Mouse (Mus musculus): ENCODE measurements around the gene Dcst1. TPM values are rescaled to one million over a fixed set of nuclear protein-coding genes. Genes with fewer than 3 reads are reported as not detected.

Gene Dcst1
- polyA plus RNA-seq, 1 experiment = not detected

GRCm38 (mm10) chr3:89337062-89337720 lies 27.9 kb downstream of the Dcst1 start:
- no peak overlapping the region for H3K27ac ChIP-seq (ENCODE audit: insufficient read depth, low read depth, low read length)
- peak overlapping the region; percentile 60 for H3K4me3 ChIP-seq (ENCODE audit: insufficient read depth, low read length)
- TF ChIP-seq CTCF (IDR thresholded peaks at IDR 0.05; ENCODE audit: low read depth, low read length) = no peak
- TF ChIP-seq POLR2A (IDR thresholded peaks at IDR 0.05; ENCODE audit: borderline replicate concordance, low read depth, low read length) = no peak
- no peaks in the 10 kb centered on the region for H3K4me1 ChIP-seq (ENCODE audit: control insufficient read depth, insufficient read depth, low read length)

- TF ChIP-seq CTCF (IDR thresholded peaks at IDR 0.05; ENCODE audit: low read depth, low read length) (no peak), POLR2A (IDR thresholded peaks at IDR 0.05; ENCODE audit: borderline replicate concordance, low read depth, low read length) (no peak)
These were observed 28.5 kb downstream of the Dcst1 start for GRCm38 (mm10) chr3:89336529-89336928.

GRCm38 (mm10) chr3:89333053-89333452 lies 32.0 kb downstream of the Dcst1 start:
- H3K4me1 ChIP-seq (ENCODE audit: control insufficient read depth, insufficient read depth, low read length) = no peaks in the 10 kb centered on the region

More at GRCm38 (mm10) chr3:89336529-89336928, 28.5 kb downstream of the Dcst1 start:
- H3K4me1 ChIP-seq (ENCODE audit: control insufficient read depth, insufficient read depth, low read length) = no peaks in the 10 kb centered on the region
- no peak overlapping the region for H3K27ac ChIP-seq (ENCODE audit: insufficient read depth, low read depth, low read length)
- no peak overlapping the region for H3K4me3 ChIP-seq (ENCODE audit: insufficient read depth, low read length)

GRCm38 (mm10) chr3:89332476-89332875 lies 32.6 kb downstream of the Dcst1 start:
- Histone ChIP-seq H3K4me3 (ENCODE audit: insufficient read depth, low read length) (no peak overlapping the region), H3K27ac (ENCODE audit: insufficient read depth, low read depth, low read length) (no peak overlapping the region), H3K4me1 (ENCODE audit: control insufficient read depth, insufficient read depth, low read length) (no peaks in the 10 kb centered on the region)
- TF ChIP-seq CTCF (IDR thresholded peaks at IDR 0.05; ENCODE audit: low read depth, low read length) = no peak
- no peak for TF ChIP-seq POLR2A (IDR thresholded peaks at IDR 0.05; ENCODE audit: borderline replicate concordance, low read depth, low read length)

More at GRCm38 (mm10) chr3:89333053-89333452, 32.0 kb downstream of the Dcst1 start:
- Histone ChIP-seq H3K27ac (ENCODE audit: insufficient read depth, low read depth, low read length) (no peak overlapping the region), H3K4me3 (ENCODE audit: insufficient read depth, low read length) (no peak overlapping the region)
- TF ChIP-seq POLR2A (IDR thresholded peaks at IDR 0.05; ENCODE audit: borderline replicate concordance, low read depth, low read length) = no peak
- no peak for TF ChIP-seq CTCF (IDR thresholded peaks at IDR 0.05; ENCODE audit: low read depth, low read length)

GRCm38 (mm10) chr3:89332013-89332412 lies 33.0 kb downstream of the Dcst1 start:
- TF ChIP-seq POLR2A (IDR thresholded peaks at IDR 0.05; ENCODE audit: borderline replicate concordance, low read depth, low read length) (no peak), CTCF (IDR thresholded peaks at IDR 0.05; ENCODE audit: low read depth, low read length) (no peak)
- H3K4me1 ChIP-seq (ENCODE audit: control insufficient read depth, insufficient read depth, low read length) = no peaks in the 10 kb centered on the region
- no peak overlapping the region for H3K4me3 ChIP-seq (ENCODE audit: insufficient read depth, low read length)
- H3K27ac ChIP-seq (ENCODE audit: insufficient read depth, low read depth, low read length) = no peak overlapping the region

GRCm38 (mm10) chr3:89331561-89331960 lies 33.5 kb downstream of the Dcst1 start:
- Histone ChIP-seq H3K27ac (ENCODE audit: insufficient read depth, low read depth, low read length) (no peak overlapping the region), H3K4me3 (ENCODE audit: insufficient read depth, low read length) (no peak overlapping the region), H3K4me1 (ENCODE audit: control insufficient read depth, insufficient read depth, low read length) (no peaks in the 10 kb centered on the region)
- TF ChIP-seq POLR2A (IDR thresholded peaks at IDR 0.05; ENCODE audit: borderline replicate concordance, low read depth, low read length) (no peak), CTCF (IDR thresholded peaks at IDR 0.05; ENCODE audit: low read depth, low read length) (no peak)

GRCm38 (mm10) chr3:89330948-89331347 lies 34.1 kb downstream of the Dcst1 start:
- TF ChIP-seq CTCF (IDR thresholded peaks at IDR 0.05; ENCODE audit: low read depth, low read length) = no peak
- no peak for TF ChIP-seq POLR2A (IDR thresholded peaks at IDR 0.05; ENCODE audit: borderline replicate concordance, low read depth, low read length)
- H3K4me3 ChIP-seq (ENCODE audit: insufficient read depth, low read length) = no peak overlapping the region
- no peak overlapping the region for H3K27ac ChIP-seq (ENCODE audit: insufficient read depth, low read depth, low read length)
- no peaks in the 10 kb centered on the region for H3K4me1 ChIP-seq (ENCODE audit: control insufficient read depth, insufficient read depth, low read length)

GRCm38 (mm10) chr3:89330346-89330745 lies 34.7 kb downstream of the Dcst1 start:
- H3K27ac ChIP-seq (ENCODE audit: insufficient read depth, low read depth, low read length) = no peak overlapping the region
- no peak overlapping the region for H3K4me3 ChIP-seq (ENCODE audit: insufficient read depth, low read length)
- TF ChIP-seq POLR2A (IDR thresholded peaks at IDR 0.05; ENCODE audit: borderline replicate concordance, low read depth, low read length) = no peak
- no peak for TF ChIP-seq CTCF (IDR thresholded peaks at IDR 0.05; ENCODE audit: low read depth, low read length)

GRCm38 (mm10) chr3:89328623-89329022 lies 36.4 kb downstream of the Dcst1 start:
- Histone ChIP-seq H3K4me1 (ENCODE audit: control insufficient read depth, insufficient read depth, low read length) (no peaks in the 10 kb centered on the region), H3K4me3 (ENCODE audit: insufficient read depth, low read length) (no peak overlapping the region)
- TF ChIP-seq POLR2A (IDR thresholded peaks at IDR 0.05; ENCODE audit: borderline replicate concordance, low read depth, low read length) = no peak
- TF ChIP-seq CTCF (IDR thresholded peaks at IDR 0.05; ENCODE audit: low read depth, low read length) = 0 out of 2 replicates have a peak, but pooled peaks have one; percentile 6

More at GRCm38 (mm10) chr3:89330346-89330745, 34.7 kb downstream of the Dcst1 start:
- no peaks in the 10 kb centered on the region for H3K4me1 ChIP-seq (ENCODE audit: control insufficient read depth, insufficient read depth, low read length)

GRCm38 (mm10) chr3:89327371-89327870 lies 37.6 kb downstream of the Dcst1 start:
- H3K4me3 ChIP-seq (ENCODE audit: insufficient read depth, low read length) = no peak overlapping the region
- TF ChIP-seq CTCF (IDR thresholded peaks at IDR 0.05; ENCODE audit: low read depth, low read length) = no peak
- H3K4me1 ChIP-seq (ENCODE audit: control insufficient read depth, insufficient read depth, low read length) = no peaks in the 10 kb centered on the region
- H3K27ac ChIP-seq (ENCODE audit: insufficient read depth, low read depth, low read length) = no peak overlapping the region

More at GRCm38 (mm10) chr3:89328623-89329022, 36.4 kb downstream of the Dcst1 start:
- H3K27ac ChIP-seq (ENCODE audit: insufficient read depth, low read depth, low read length) = no peak overlapping the region

Data from bone marrow macrophage, adult 2 months (primary cell).